Mouse (Mus musculus) megakaryocyte, embryonic 14.5 days (primary cell): ENCODE data around the gene Dcaf7. TPM values are rescaled to one million over a fixed set of nuclear protein-coding genes. Genes with fewer than 3 reads are reported as not detected.

ENCODE experiments used
- H3K27me3 ChIP-seq: replicated peaks from 2 replicates; pipeline ENCODE3; 2012; ENCODE audit warnings: inconsistent platforms
- H3K36me3 ChIP-seq: replicated peaks from 2 replicates; pipeline ENCODE3; 2012; ENCODE audit warnings: low read length, inconsistent platforms, mixed read lengths
- H3K4me1 ChIP-seq: 2 replicates; pipeline ENCODE4 v1.6.1; 2012; ENCODE audit warnings: inconsistent platforms
- H3K4me3 ChIP-seq: replicated peaks from 2 replicates; pipeline ENCODE3; 2012; ENCODE audit warnings: moderate library complexity, mild to moderate bottlenecking, inconsistent platforms
- H3K9me3 ChIP-seq: 2 replicates; pipeline ENCODE4 v1.6.1; 2012; ENCODE audit warnings: inconsistent platforms
- FLI1 ChIP-seq: IDR thresholded peaks from 2 replicates; pipeline ENCODE4 v1.6.1; 2012; ENCODE audit warnings: low read length, inconsistent platforms, mixed read lengths
- GATA1 ChIP-seq: IDR thresholded peaks from 3 replicates; pipeline ENCODE4 v1.6.1; 2012; ENCODE audit warnings: mixed read lengths, low read length, inconsistent platforms, borderline replicate concordance
- polyA plus RNA-seq: library from polyadenylated mRNA; stranded (reverse); fragments of >175 nt; gene quantifications from 2 replicates; pipeline ENCODE4 v1.2.3, GENCODE M21; 2012; ENCODE audit warnings: low replicate concordance; ENCODE audit not compliant: insufficient read depth

Dcaf7 gene
- polyA plus RNA-seq, 1 experiment, result 5.8 TPM

DNA sequence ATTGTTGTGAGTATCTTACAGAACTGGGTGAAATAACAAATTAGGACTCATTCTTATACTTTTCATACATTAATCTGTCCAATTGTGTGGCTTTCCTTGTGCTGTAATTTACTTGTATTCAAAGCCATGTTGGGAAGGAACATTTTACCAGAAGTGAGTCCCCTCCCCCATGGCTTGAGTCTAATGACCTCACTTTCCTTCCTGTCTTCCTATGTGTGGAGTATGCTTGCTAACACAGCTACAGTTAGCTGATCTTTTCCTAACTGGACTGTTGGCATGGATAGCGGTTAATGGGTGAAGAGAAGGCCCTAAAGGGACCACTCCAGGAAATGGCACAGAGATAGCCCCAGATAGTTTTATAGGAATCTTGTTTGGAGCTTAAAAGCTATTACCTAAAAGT is 61.6 kb downstream of the Dcaf7 start:
- no peaks in the 10 kb centered on the region for H3K27me3 ChIP-seq
- TF ChIP-seq GATA1 (no peak), FLI1 (no peak)
- peak overlapping the region; percentile 82 for H3K4me3 ChIP-seq
- peaks cover 31% of the 10 kb centered on the region for H3K36me3 ChIP-seq
- H3K4me1 ChIP-seq, result peaks cover 40% of the 10 kb centered on the region
- no peaks in the 10 kb centered on the region for H3K9me3 ChIP-seq

GRCm38 (mm10) chr11:106102866-106103265 is 66.2 kb downstream of the Dcaf7 start:
- Histone ChIP-seq H3K9me3 (no peaks in the 10 kb centered on the region), H3K27me3 (no peaks in the 10 kb centered on the region), H3K4me1 (peaks cover 26% of the 10 kb centered on the region), H3K36me3 (peaks cover 41% of the 10 kb centered on the region), H3K4me3 (no peak overlapping the region)
- no peak for TF ChIP-seq GATA1
- TF ChIP-seq FLI1, result no peak

- TF ChIP-seq GATA1, result no peak
- TF ChIP-seq FLI1, result no peak
- peaks cover 38% of the 10 kb centered on the region for H3K36me3 ChIP-seq
- H3K9me3 ChIP-seq, result no peaks in the 10 kb centered on the region
- peak overlapping the region; percentile 17 for H3K4me3 ChIP-seq
- H3K4me1 ChIP-seq, result peaks cover 17% of the 10 kb centered on the region
- no peaks in the 10 kb centered on the region for H3K27me3 ChIP-seq
Observed at GRCm38 (mm10) chr11:106106047-106106587, 69.4 kb downstream of the Dcaf7 start.

Other genes with a start within 250 kb of the Dcaf7 start
- gene Cyb561, start 83.5 kb upstream of the Dcaf7 start, polyA plus RNA-seq, result not detected in 2 replicates
- gene Ace, start 68.9 kb upstream of the Dcaf7 start, polyA plus RNA-seq, result 0.17 and 0.89 TPM in 2 replicates
- gene Ace3, start 42.2 kb upstream of the Dcaf7 start, polyA plus RNA-seq, result not detected in 2 replicates
- gene Kcnh6, start 28.7 kb upstream of the Dcaf7 start, polyA plus RNA-seq, result not detected in 2 replicates
- 2.7 and 3.8 TPM in 2 replicates for gene Taco1, start 29.2 kb downstream of the Dcaf7 start, polyA plus RNA-seq
- gene Map3k3, start 47.7 kb downstream of the Dcaf7 start, polyA plus RNA-seq, result 1.5 and 1.6 TPM in 2 replicates
- gene Gm10840, start 124.0 kb downstream of the Dcaf7 start, polyA plus RNA-seq, result not detected in 2 replicates
- gene Limd2, start 124.0 kb downstream of the Dcaf7 start, polyA plus RNA-seq, result 121 and 146 TPM in 2 replicates
- gene Strada, start 165.3 kb downstream of the Dcaf7 start, polyA plus RNA-seq, result 50.4 and 187 TPM in 2 replicates
- gene Ccdc47, start 179.5 kb downstream of the Dcaf7 start, polyA plus RNA-seq, result 1.4 and 4.7 TPM in 2 replicates
- 4.9 and 12.1 TPM in 2 replicates for gene Ddx42, start 180.1 kb downstream of the Dcaf7 start, polyA plus RNA-seq
- gene Ftsj3, start 219.2 kb downstream of the Dcaf7 start, polyA plus RNA-seq, result 6.7 TPM in 1 of 2 replicates, not detected in the other
- gene Psmc5, start 219.3 kb downstream of the Dcaf7 start, polyA plus RNA-seq, result 1.8 and 34.7 TPM in 2 replicates
- 51.3 and 84.6 TPM in 2 replicates for gene Smarcd2, start 236.1 kb downstream of the Dcaf7 start, polyA plus RNA-seq
- not detected in 2 replicates for gene Tcam1, start 239.8 kb downstream of the Dcaf7 start, polyA plus RNA-seq